Mouse (Mus musculus): ENCODE results near the gene Dock9.

Dock9 gene

GRCm38 (mm10) chr14:121516881-121517280, 280.8 kb downstream of the Dock9 start:
- no peak for DNase-seq (ENCODE audit: low spot score in 2 of 2)

- DNase-seq (ENCODE audit: low spot score in 2 of 2): no peak
Observed at GRCm38 (mm10) chr14:121508929-121509328, 288.7 kb downstream of the Dock9 start.

- DNase-seq (ENCODE audit: low spot score in 2 of 2): no peak
Observed at GRCm38 (mm10) chr14:121506336-121506735, 291.3 kb downstream of the Dock9 start.

GRCm38 (mm10) chr14:121505485-121505860, 292.2 kb downstream of the Dock9 start:
- no peak for DNase-seq (ENCODE audit: low spot score in 2 of 2)

- peak in 1 of 2 experiments; percentile 9 for DNase-seq (ENCODE audit: low spot score in 2 of 2)
Observed at GRCm38 (mm10) chr14:121504781-121505484, 292.7 kb downstream of the Dock9 start, which contains the start of gene Slc15a1. Slc15a1 (minus strand) TSS chr14:121505252.

GRCm38 (mm10) chr14:121500577-121500976, 297.1 kb downstream of the Dock9 start:
- DNase-seq (ENCODE audit: low spot score in 2 of 2): no peak

- DNase-seq (ENCODE audit: low spot score in 2 of 2): no peak
Observed at GRCm38 (mm10) chr14:121499769-121500168, 297.9 kb downstream of the Dock9 start.

- DNase-seq (ENCODE audit: low spot score in 2 of 2): no peak
Observed at GRCm38 (mm10) chr14:121497800-121498199, 299.8 kb downstream of the Dock9 start.

GRCm38 (mm10) chr14:121495741-121496140, 301.9 kb downstream of the Dock9 start:
- DNase-seq (ENCODE audit: low spot score in 2 of 2): no peak

- DNase-seq (ENCODE audit: low spot score in 2 of 2): no peak
Observed at GRCm38 (mm10) chr14:121495120-121495519, 302.5 kb downstream of the Dock9 start.

- no peak for DNase-seq (ENCODE audit: low spot score in 2 of 2)
Observed at GRCm38 (mm10) chr14:121494238-121494637, 303.4 kb downstream of the Dock9 start.

GRCm38 (mm10) chr14:121493712-121494111, 303.9 kb downstream of the Dock9 start:
- DNase-seq (ENCODE audit: low spot score in 2 of 2): no peak

GRCm38 (mm10) chr14:121492328-121492727, 305.3 kb downstream of the Dock9 start:
- no peak for DNase-seq (ENCODE audit: low spot score in 2 of 2)

Data from urinary bladder, postnatal 36 days (tissue).